Mouse (Mus musculus): ENCODE data around the gene Fgf3. TPM values are rescaled to one million over a fixed set of nuclear protein-coding genes. Genes with fewer than 3 reads are reported as not detected.
A peak's percentile ranks its signal among the peaks of the same experiment; 100 is the strongest.

Gene Fgf3
- under 1 TPM; 0.30 to 0.89 TPM for total RNA-seq (2021)
- long read RNA-seq, experiment 1, partial matches to known transcripts: 0 of 1 reads
- long read RNA-seq, experiment 1, other reads (novel, unspliced or antisense): 0 of 1 reads
- long read RNA-seq, experiment 2, partial matches to known transcripts: 0 of 1 reads
- long read RNA-seq, experiment 2, other reads (novel, unspliced or antisense): 0 of 1 reads

DNA sequence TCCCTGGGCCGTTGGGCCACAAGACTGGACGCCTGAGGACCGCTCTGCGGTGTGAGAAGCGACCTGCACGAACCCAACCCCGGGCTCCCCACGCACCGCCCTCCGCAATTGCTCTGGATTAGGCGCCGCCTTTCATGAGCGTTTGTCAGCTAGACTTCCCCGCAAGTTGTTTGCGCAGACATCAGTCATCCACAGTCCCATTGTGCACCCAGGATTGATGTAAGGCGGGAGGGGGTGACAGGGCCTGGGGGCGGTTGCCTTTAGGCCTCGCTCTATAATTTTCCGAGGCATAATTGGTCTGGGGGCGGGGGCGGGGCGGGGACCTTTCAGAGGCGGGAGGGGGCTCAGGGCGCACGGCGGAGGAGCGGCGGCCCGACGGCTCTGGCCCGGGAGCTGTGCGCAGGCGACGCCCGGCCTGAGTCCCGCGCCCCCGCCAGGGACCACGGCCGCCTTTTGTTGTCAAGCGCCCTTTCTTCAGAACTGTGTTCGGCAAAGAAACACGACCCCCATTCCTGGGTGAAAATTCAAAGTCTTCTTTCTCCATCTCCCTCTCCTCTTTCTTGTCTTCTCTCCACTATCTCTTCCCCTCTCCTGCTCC, at the start of gene Fgf3:
Fgf3 (plus strand) TSS at position 193 of the 598 bp plus-strand sequence.
- no peak for DNase-seq

GRCm38 (mm10) chr7:144788631-144789030, 49.3 kb upstream of the Fgf3 start:
- peak; percentile 25 to 60 for DNase-seq

DNA sequence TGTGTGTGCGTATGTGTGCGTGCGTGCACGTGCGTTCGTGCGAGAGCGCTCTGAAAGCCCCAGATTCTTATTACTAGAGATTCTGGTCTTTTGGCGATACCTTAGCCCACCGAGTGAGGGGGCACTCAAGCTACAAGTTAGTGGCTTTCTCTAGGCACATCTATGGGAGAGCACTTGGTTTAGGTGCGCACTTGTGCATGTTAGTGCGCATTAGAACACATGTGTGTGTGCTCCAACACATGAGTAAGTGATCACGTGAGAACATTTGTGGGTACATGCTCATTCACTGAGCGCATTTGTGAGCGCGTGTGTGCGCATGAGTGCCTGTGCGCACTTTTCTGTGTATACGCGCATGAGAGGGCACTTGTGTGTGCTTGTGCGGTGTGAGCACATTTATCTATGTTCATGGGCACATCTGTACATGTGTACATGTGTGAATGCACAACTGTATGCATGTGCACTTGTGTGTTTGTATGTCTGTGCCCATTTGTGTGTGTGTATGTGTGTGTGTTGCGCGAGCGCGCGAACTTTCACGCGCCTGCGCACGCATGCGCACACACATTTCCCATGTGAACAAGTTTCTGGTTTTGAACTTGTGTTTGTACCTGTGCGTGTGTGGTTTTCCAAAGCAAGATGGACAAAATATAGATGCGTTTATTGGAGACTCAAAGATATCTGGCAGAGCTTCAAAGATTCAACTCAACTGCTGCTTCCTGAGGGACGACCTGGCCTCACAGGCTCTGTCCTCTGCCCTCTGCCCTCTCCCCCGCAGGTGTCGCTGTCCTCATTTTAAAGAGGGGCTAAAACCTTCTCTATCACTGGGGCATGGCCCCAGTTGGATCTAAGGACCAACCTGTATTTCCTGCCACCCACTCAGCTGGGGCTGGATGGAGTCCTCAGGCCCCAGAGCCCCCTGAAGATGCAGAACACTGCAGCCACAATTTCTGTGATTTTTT, 48.0 kb upstream of the Fgf3 start:
- no peak for DNase-seq

GRCm38 (mm10) chr7:144791426-144791825, 46.5 kb upstream of the Fgf3 start:
- DNase-seq: no peak

DNA sequence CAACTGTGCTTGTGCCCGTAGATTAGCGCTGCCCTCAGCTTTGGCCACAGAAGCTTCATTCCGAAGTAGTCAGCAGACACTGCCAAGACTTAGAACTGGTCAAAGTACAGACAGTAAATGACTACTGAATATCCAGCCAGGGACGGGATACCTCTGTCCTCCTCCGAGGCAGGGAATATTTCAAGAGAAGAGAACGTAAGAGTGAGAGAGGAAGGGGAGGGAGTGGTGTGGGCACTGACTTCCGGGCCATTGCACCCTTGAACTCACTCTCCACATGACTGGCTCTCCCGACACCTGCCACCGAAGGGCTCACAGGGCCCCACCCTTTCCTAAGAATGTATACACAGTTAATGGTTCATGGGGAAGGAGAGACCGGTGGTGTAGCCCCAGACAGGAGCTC, 44.6 kb upstream of the Fgf3 start:
- no peak for DNase-seq

DNA sequence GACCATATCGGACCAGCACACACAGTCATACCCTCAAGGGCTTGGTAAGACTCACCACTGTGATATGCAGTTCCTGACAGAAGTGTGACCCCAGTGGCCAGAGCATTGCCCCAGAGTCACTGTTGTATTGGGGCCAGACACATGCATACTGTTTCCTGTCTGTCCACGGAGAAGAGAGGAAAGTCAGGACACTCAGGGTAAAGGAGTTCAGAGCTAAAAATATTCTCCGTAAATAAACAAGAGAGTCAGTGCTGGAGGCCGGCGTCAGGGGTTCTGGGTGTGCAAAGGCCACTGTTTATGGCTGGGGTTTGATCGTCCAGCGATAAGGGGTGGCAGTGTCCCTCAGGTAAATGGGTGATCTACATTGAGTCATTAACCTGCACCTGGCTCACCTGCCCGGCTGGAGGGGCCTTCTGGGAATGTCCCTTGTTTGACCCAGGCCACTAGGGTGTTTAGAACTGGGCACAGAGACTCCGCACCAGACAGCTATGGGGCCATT, 41.9 kb upstream of the Fgf3 start:
- DNase-seq: no peak

- DNase-seq: no peak
Measured at GRCm38 (mm10) chr7:144796986-144797735, 40.7 kb upstream of the Fgf3 start.

DNA sequence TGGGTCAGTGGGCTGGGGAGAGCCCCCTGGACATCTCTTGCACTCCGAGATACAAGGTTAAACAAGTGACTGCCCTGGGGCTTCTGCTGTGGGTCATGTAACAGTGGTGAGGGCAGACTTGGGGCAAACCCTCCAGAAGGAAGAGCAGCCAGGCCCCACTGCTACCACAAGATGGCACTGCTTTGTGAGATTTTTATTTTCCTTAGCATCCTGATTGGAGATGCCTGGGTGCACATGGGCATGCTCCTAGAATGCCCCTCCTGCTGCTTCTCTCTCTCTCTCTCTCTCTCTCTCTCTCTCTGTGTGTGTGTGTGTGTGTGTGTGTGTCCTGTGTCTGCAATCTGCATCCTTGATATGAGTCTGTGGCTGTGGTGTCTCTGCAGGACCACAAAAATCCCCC, 39.4 kb upstream of the Fgf3 start:
- peak; percentile 21 to 22 for DNase-seq

- DNase-seq: no peak
Measured at GRCm38 (mm10) chr7:144807036-144807435, 30.8 kb upstream of the Fgf3 start.

DNA sequence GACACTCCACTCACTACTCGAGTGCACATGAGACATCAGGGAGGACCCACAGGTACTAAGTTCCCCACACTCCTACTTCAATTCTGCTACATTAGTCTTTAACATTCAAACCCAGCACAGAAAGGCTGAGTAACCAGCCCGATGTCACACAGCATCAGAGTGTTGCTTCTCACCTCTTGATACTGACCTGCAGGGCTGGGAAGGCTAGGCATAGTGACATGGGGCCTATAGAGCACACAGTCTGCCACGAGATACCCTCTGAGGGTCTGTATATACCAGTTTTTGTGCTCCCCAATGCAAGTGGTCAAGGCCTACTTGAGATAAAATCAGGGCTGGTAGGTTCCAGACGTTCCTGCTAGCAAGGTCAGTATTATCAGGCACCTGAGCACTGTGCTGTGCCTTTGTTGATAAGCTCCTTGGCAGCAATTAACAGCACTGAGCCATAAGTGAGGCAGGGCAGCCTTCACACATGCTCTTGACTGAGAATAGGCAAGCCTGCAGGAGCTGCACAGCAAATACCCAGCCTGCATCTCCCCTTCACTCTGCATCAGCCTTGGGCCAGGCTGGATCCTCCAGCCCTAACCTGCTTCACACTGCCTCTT, 29.8 kb upstream of the Fgf3 start:
- no peak for DNase-seq

DNA sequence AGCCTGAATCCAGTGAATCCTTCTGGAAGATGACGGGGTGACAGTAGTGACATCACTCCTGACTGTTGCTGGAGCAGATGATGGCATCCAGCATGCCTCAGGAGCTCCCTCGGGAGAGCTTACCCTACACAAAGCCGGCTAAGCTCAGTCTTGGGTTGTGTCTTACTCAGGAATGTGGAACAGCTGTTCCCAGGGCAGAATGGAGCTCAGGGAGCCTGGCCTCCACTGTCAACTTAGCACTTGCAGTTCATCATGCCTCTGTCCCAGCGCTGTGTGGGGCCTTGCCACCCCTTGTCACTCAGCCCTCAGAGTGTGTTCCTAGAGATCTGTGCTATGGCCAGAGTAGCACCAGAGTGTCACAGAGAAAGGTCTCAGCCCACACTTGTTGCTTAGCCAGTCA, 26.4 kb upstream of the Fgf3 start:
- DNase-seq: no peak

GRCm38 (mm10) chr7:144821901-144822300, 16.0 kb upstream of the Fgf3 start:
- no peak for DNase-seq

DNA sequence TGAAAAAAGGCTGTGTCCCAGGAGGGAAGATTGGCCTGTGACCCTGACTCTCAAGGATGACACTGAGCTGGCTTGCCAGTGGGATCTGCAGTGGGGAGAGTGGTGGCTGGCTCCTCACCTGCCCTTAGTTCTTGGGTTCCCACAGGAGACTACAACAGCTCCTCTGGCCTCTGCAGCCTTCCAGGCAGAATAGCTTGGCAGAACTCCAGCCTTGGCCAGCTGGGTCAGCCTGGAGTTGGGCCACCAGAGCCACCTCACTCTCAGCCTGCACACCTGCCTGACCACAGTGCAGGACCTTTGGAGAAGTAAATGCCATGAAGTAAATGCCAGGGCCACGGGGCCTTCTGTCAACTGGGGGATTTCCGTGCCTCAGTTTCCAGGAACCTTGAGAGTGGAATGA, 13.9 kb upstream of the Fgf3 start:
- peak; percentile 32 to 55 for DNase-seq

DNA sequence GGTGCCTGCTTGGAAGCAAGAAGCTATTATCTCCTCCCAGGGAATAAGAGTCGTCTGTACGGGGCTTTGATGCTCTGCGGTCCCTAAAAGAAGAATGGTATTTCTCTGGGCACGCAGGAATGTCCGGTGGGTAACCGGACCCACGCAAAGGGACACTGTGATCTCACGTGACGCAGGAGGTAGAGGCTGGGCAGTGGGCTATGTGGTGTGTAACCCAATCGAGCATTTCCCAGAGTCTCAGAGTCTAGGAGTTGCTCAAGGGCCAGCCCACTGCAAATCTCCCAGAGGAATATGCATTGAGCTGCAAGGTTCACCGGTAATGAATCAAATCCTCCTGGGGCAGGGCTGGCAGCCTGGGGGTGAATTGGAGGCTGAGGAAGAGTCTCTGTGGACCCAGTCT, 9.5 kb upstream of the Fgf3 start:
- DNase-seq: no peak

- no peak for DNase-seq
Measured at GRCm38 (mm10) chr7:144838522-144839503, 930 bp downstream of the Fgf3 start.

DNA sequence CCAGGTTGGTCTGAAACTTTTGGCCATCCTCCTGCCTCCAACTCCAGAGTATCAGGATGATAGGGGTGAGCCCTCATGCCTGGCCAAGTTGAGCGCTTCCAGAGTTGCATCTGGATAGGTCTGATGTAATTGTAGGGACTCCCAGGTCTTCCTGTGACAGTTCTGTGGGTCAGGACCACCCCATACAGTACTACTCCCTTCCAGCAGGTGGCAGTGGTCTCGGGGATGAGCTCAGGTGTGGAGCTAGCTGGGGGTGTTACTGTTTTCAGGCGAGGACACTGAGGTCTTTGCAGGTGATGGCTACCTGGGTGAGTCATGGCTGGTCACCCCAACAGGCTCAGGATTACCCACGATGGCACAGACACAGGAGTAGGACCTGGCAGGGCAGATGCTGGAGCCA, 8.3 kb downstream of the Fgf3 start:
- DNase-seq: peak; percentile 46 to 57

DNA sequence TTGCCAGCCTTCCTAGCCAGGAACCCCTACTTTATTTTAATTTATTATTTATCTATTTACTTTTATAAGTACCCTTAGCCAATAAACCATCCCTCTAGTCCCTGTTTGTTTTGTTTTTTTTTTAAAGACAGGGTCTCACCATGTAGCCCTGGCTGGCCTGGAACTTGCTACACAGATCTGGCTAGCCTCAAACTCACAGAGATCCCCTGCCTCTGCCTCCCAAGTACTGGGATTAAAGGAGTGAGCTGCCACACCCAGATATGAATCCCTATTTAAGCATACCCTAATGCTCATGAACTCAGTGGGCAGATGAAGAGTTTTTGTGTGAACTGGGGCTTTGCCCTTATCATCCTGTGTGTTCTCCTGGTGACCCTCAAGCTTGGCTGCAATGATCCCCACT, 9.2 kb downstream of the Fgf3 start, which contains the start of gene Fgf4:
Fgf4 (plus strand) TSS at position 301 of the 400 bp plus-strand sequence.
- DNase-seq: no peak

DNA sequence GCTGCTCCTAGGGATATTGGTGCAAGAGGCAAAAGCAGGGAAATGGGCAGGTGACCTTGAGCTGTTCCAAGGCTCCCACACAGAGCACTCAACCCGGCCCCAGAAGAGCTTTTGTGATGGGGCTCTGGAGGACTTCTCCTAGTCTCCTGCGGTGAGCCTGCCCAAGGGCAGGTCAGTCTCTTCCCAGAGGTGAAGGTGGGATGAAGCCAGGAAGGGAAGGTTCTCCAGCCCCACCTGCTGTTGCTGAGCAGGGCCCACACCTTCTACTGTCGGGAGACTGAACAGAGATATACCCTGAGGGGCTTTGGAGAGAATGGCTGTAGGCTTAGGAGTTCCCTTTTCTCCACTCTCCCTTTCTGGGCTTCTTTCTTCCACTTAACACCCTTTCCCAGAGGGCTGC, 13.4 kb downstream of the Fgf3 start:
- no peak for DNase-seq

- no peak for DNase-seq
Measured at GRCm38 (mm10) chr7:144854966-144855365, 17.1 kb downstream of the Fgf3 start.

- no peak for DNase-seq
Measured at GRCm38 (mm10) chr7:144857158-144857557, 19.3 kb downstream of the Fgf3 start.

Data from adrenal gland, postnatal 36 days (tissue).